Mouse (Mus musculus) v-Abl transformed pro-B cells (cell line): Measurements from ENCODE around the gene Gsg1l.

Source experiments
- in situ Hi-C, 2 experiments: fragments of 400-800 bp; cut with MboI; formaldehyde crosslinking; loops; one replicate each; pipeline ENCODE4 v1.15.1; 2025; ENCODE audit not compliant: unreplicated experiment in 2 of 2

Gene Gsg1l

GRCm38 (mm10) chr7:125991846-125992245, 90.4 kb downstream of the Gsg1l start:
- in situ Hi-C loops, result no loop called here

GRCm38 (mm10) chr7:125989969-125990368, 92.2 kb downstream of the Gsg1l start:
- in situ Hi-C loops, result no loop called here

GRCm38 (mm10) chr7:125989489-125989888, 92.7 kb downstream of the Gsg1l start:
- in situ Hi-C loops, result no loop called here

GRCm38 (mm10) chr7:125988326-125988725, 93.9 kb downstream of the Gsg1l start:
- in situ Hi-C loops, result no loop called here

GRCm38 (mm10) chr7:125987117-125987516, 95.1 kb downstream of the Gsg1l start:
- in situ Hi-C loops, result no loop called here

- in situ Hi-C loops, result no loop called here
Observed at GRCm38 (mm10) chr7:125985565-125985964, 96.6 kb downstream of the Gsg1l start.

GRCm38 (mm10) chr7:125983902-125984841, 98.0 kb downstream of the Gsg1l start:
- in situ Hi-C loops, result no loop called here

GRCm38 (mm10) chr7:125979591-125979990, 102.6 kb downstream of the Gsg1l start:
- in situ Hi-C loops, result no loop called here

GRCm38 (mm10) chr7:125976695-125977094, 105.5 kb downstream of the Gsg1l start:
- in situ Hi-C loops, result no loop called here

- in situ Hi-C loops, result no loop called here
Observed at GRCm38 (mm10) chr7:125975414-125975813, 106.8 kb downstream of the Gsg1l start.

GRCm38 (mm10) chr7:125973874-125974273, 108.3 kb downstream of the Gsg1l start:
- in situ Hi-C loops, result no loop called here

GRCm38 (mm10) chr7:125972776-125973175, 109.4 kb downstream of the Gsg1l start:
- in situ Hi-C loops, result no loop called here

GRCm38 (mm10) chr7:125972174-125972672, 110.0 kb downstream of the Gsg1l start:
- in situ Hi-C loops, result no loop called here

GRCm38 (mm10) chr7:125969076-125969475, 113.1 kb downstream of the Gsg1l start:
- in situ Hi-C loops, result no loop called here

GRCm38 (mm10) chr7:125966402-125967261, 115.6 kb downstream of the Gsg1l start:
- in situ Hi-C loops, result no loop called here

GRCm38 (mm10) chr7:125964087-125964607, 118.1 kb downstream of the Gsg1l start:
- in situ Hi-C loops, result no loop called here

GRCm38 (mm10) chr7:125959294-125960048, 122.7 kb downstream of the Gsg1l start:
- in situ Hi-C loops, result no loop called here

- in situ Hi-C loops, result no loop called here
Observed at GRCm38 (mm10) chr7:125958856-125959255, 123.4 kb downstream of the Gsg1l start.

GRCm38 (mm10) chr7:125954994-125955393, 127.2 kb downstream of the Gsg1l start:
- in situ Hi-C loops, result no loop called here

- in situ Hi-C loops, result no loop called here
Observed at GRCm38 (mm10) chr7:125954356-125954878, 127.8 kb downstream of the Gsg1l start.
